Mouse (Mus musculus) olfactory bulb, adult 2 months (tissue): Measurements from ENCODE around the gene Rlim.

Source experiments
- CTCF ChIP-seq: fragments of 200-500 bp; IDR thresholded peaks from 2 replicates; pipeline ENCODE4 v1.5.1; 2012; ENCODE audit warnings: low read depth, mild to moderate bottlenecking, low read length, moderate library complexity; ENCODE audit not compliant: insufficient read depth
- POLR2A ChIP-seq: fragments of 200-500 bp; IDR thresholded peaks from 2 replicates; pipeline ENCODE4 v1.6.1; 2012; ENCODE audit warnings: mild to moderate bottlenecking, low read depth, low read length, moderate library complexity; ENCODE audit not compliant: insufficient read depth

- TF ChIP-seq CTCF (no peak), POLR2A (no peak)
Observed at GRCm38 (mm10) chrX:103980036-103980435, 1.0 kb downstream of the Rlim start.
